ENCODE assay signal across 13 mouse cellular contexts in genomic region chr11:100890481-100890880, GRCm38 (mm10). TPM values are rescaled to one million over a fixed set of nuclear protein-coding genes. Genes with fewer than 3 reads are reported as not detected.
DNase-seq lines count a peak whose midpoint lies in the region; ATAC-seq and TF ChIP-seq lines count a peak whose summit lies in the region.
"Had no signal": no experiment of that assay in that cellular context is flagged by ENCODE, and none has a peak within 500 bp of the region (broad histone marks: within the 10 kb centered on the region; RNA-seq: fewer than 3 reads in every experiment).

No protein-coding gene starts in this region.

- H3K36me3 ChIP-seq in forebrain, embryonic 10.5 days (replicated peaks), result no peaks in the 10 kb centered on the region; the same call in 1 of the 2 replicates
- H3K36me3 ChIP-seq in forebrain, embryonic 12.5 days (replicated peaks), result peaks cover 6% of the 10 kb centered on the region; the same call in 1 of the 2 replicates
- peaks cover 37% of the 10 kb centered on the region for H3K36me3 ChIP-seq in heart, embryonic 16.5 days (ENCODE audit: control insufficient read depth, insufficient read depth)
- H3K36me3 ChIP-seq in forebrain, postnatal 0 days (ENCODE audit: insufficient read depth), result peaks cover 14% of the 10 kb centered on the region

- peaks cover 21% of the 10 kb centered on the region for H3K4me1 ChIP-seq in forebrain, embryonic 10.5 days
- H3K4me1 ChIP-seq in forebrain, embryonic 12.5 days, result no peaks in the 10 kb centered on the region
- peaks cover 33% of the 10 kb centered on the region for H3K4me1 ChIP-seq in heart, embryonic 16.5 days (ENCODE audit: control insufficient read depth, insufficient read depth, low read length)
- H3K4me1 ChIP-seq in forebrain, postnatal 0 days (ENCODE audit: insufficient read depth), result no peaks in the 10 kb centered on the region

- H3K4me3 ChIP-seq in forebrain, embryonic 10.5 days, result no peak overlapping the region
- H3K4me3 ChIP-seq in forebrain, embryonic 12.5 days (replicated peaks), result no peak overlapping the region
- H3K4me3 ChIP-seq in heart, embryonic 16.5 days (ENCODE audit: low read length), result no peak overlapping the region
- H3K4me3 ChIP-seq in forebrain, postnatal 0 days (ENCODE audit: low read depth, low read length), result no peak overlapping the region
- H3K4me3 ChIP-seq: embryonic facial prominence, embryonic 15.5 days; neural tube, embryonic 15.5 days had no signal

- no peak for ATAC-seq in forebrain, embryonic 12.5 days (ENCODE audit: low FRiP score)
- ATAC-seq in heart, embryonic 16.5 days (replicated peaks; ENCODE audit: extremely low read depth, insufficient read depth, low FRiP score), result no peak
- ATAC-seq in forebrain, postnatal 0 days, result no peak

- no peaks in the 10 kb centered on the region for H3K27me3 ChIP-seq in forebrain, embryonic 10.5 days (ENCODE audit: poor library complexity, severe bottlenecking)
- no peaks in the 10 kb centered on the region for H3K27me3 ChIP-seq in forebrain, embryonic 12.5 days
- H3K27me3 ChIP-seq in heart, embryonic 16.5 days (ENCODE audit: control insufficient read depth, insufficient read depth, low read length), result no peaks in the 10 kb centered on the region
- no peaks in the 10 kb centered on the region for H3K27me3 ChIP-seq in forebrain, postnatal 0 days (ENCODE audit: insufficient read depth, low read length)
- H3K27me3 ChIP-seq: embryonic facial prominence, embryonic 15.5 days; neural tube, embryonic 15.5 days had no signal

- TF ChIP-seq CTCF in forebrain, postnatal 0 days (IDR thresholded peaks at IDR 0.05; ENCODE audit: low read depth), result no peak

- 0 out of 2 replicates have a peak overlapping the region, but pooled peaks have one; percentile 62 for H3K27ac ChIP-seq in forebrain, embryonic 10.5 days
- H3K27ac ChIP-seq in forebrain, embryonic 12.5 days, result no peak overlapping the region
- H3K27ac ChIP-seq in heart, embryonic 16.5 days (ENCODE audit: low read length), result peak overlapping the region; percentile 74
- no peak overlapping the region for H3K27ac ChIP-seq in forebrain, postnatal 0 days (ENCODE audit: low read depth, low read length)
- H3K27ac ChIP-seq: embryonic facial prominence, embryonic 15.5 days; neural tube, embryonic 15.5 days had no signal

- no peak for DNase-seq in forebrain, embryonic 10.5 days (ENCODE audit: extremely low spot score, low spot score)
- DNase-seq in heart, adult 8-10 months (ENCODE audit: low spot score), result no peak
- peak; percentile 28 to 64 for DNase-seq in lung, postnatal 4 days
- no peak for DNase-seq in lung, postnatal 36 days
- peak; percentile 24 for DNase-seq in forebrain, postnatal 0 days
- DNase-seq in ovary, postnatal 14 days (ENCODE audit: low spot score), result no peak
- DNase-seq: adrenal gland, postnatal 10 days; B cell, adult 2 months; kidney, adult 9 months had no signal

- H3K4me2 ChIP-seq in forebrain, embryonic 12.5 days, result no peak overlapping the region
- H3K4me2 ChIP-seq in heart, embryonic 16.5 days (ENCODE audit: low read depth, low read length), result no peak overlapping the region
- no peak overlapping the region for H3K4me2 ChIP-seq in forebrain, postnatal 0 days (ENCODE audit: low read depth)
- H3K4me2 ChIP-seq: embryonic facial prominence, embryonic 15.5 days; neural tube, embryonic 15.5 days had no signal

- H3K9me3 ChIP-seq in forebrain, embryonic 10.5 days, result no peaks in the 10 kb centered on the region
- no peaks in the 10 kb centered on the region for H3K9me3 ChIP-seq in forebrain, embryonic 12.5 days
- H3K9me3 ChIP-seq in heart, embryonic 16.5 days (replicated peaks; ENCODE audit: control insufficient read depth, low read length), result no peaks in the 10 kb centered on the region
- H3K9me3 ChIP-seq in forebrain, postnatal 0 days (ENCODE audit: low read length), result no peaks in the 10 kb centered on the region
- H3K9me3 ChIP-seq: embryonic facial prominence, embryonic 15.5 days; neural tube, embryonic 15.5 days had no signal

- no peak overlapping the region for H3K9ac ChIP-seq in forebrain, embryonic 12.5 days
- no peak overlapping the region for H3K9ac ChIP-seq in heart, embryonic 16.5 days (ENCODE audit: low read length)
- H3K9ac ChIP-seq in forebrain, postnatal 0 days, result no peak overlapping the region
- H3K9ac ChIP-seq: embryonic facial prominence, embryonic 15.5 days; neural tube, embryonic 15.5 days had no signal

- 88% methylated on average over 6 of the region's 6 CpGs for WGBS in forebrain, embryonic 10.5 days
- WGBS in forebrain, embryonic 12.5 days, result 85% methylated on average over 6 of the region's 6 CpGs
- 82% methylated on average over 6 of the region's 6 CpGs for WGBS in heart, embryonic 16.5 days
- WGBS in forebrain, postnatal 0 days, result 52% methylated on average over 6 of the region's 6 CpGs

RNA-seq across cellular contexts. Expression of gene Stat5a, which starts 31.3 kb away (rescaled TPM):
- 1.7 TPM in 2 replicates for polyA plus RNA-seq in forebrain, embryonic 10.5 days (2016; fragmentation: Nextera tagmentation; extraction: Ambion mirVana)
- polyA plus RNA-seq in forebrain, embryonic 12.5 days (2016; fragmentation: Nextera tagmentation; extraction: Ambion mirVana), result 1.2 and 1.8 TPM in 2 replicates
- 10.1 and 15.1 TPM in 2 replicates for polyA plus RNA-seq in heart, embryonic 16.5 days (2015; fragmentation: Nextera tagmentation; extraction: Ambion mirVana)
- total RNA-seq in heart, adult 8-10 months (2022), result 10 to 100 TPM; 16.5 to 26.5 (median 21.6) TPM
- total RNA-seq in forebrain, postnatal 0 days (2014; rRNA removed), result 2.0 and 2.6 TPM in 2 replicates
- 1.1 and 1.6 TPM in 2 replicates for polyA plus RNA-seq in forebrain, postnatal 0 days (2015; fragmentation: Nextera tagmentation; extraction: Ambion mirVana)

RNA-seq across cellular contexts. Expression of gene Stat5b, which starts 40.0 kb away (rescaled TPM):
- polyA plus RNA-seq in forebrain, embryonic 10.5 days (2016; fragmentation: Nextera tagmentation; extraction: Ambion mirVana), result 14.9 and 16.2 TPM in 2 replicates
- polyA plus RNA-seq in forebrain, embryonic 12.5 days (2016; fragmentation: Nextera tagmentation; extraction: Ambion mirVana), result 16.6 and 17.3 TPM in 2 replicates
- 31.3 and 36.5 TPM in 2 replicates for polyA plus RNA-seq in heart, embryonic 16.5 days (2015; fragmentation: Nextera tagmentation; extraction: Ambion mirVana)
- total RNA-seq in heart, adult 8-10 months (2022), result 10 to 100 TPM; 57.2 to 64.8 (median 62.7) TPM
- total RNA-seq in forebrain, postnatal 0 days (2014; rRNA removed), result 17.8 and 22.6 TPM in 2 replicates
- 4.9 and 8.8 TPM in 2 replicates for polyA plus RNA-seq in forebrain, postnatal 0 days (2015; fragmentation: Nextera tagmentation; extraction: Ambion mirVana)

RNA-seq across cellular contexts. Expression of gene Stat3, which starts 48.9 kb away (rescaled TPM):
- polyA plus RNA-seq in forebrain, embryonic 10.5 days (2016; fragmentation: Nextera tagmentation; extraction: Ambion mirVana), result 15.0 and 15.6 TPM in 2 replicates
- 30.8 and 34.1 TPM in 2 replicates for polyA plus RNA-seq in forebrain, embryonic 12.5 days (2016; fragmentation: Nextera tagmentation; extraction: Ambion mirVana)
- polyA plus RNA-seq in heart, embryonic 16.5 days (2015; fragmentation: Nextera tagmentation; extraction: Ambion mirVana), result 60.4 and 64.9 TPM in 2 replicates
- total RNA-seq in heart, adult 8-10 months (2022), result 100 to 1,000 TPM in 1 of 4 experiments, 10 to 100 TPM in 3; 76.6 to 108 (median 91.0) TPM
- 29.4 and 42.5 TPM in 2 replicates for total RNA-seq in forebrain, postnatal 0 days (2014; rRNA removed)
- 20.5 and 31.2 TPM in 2 replicates for polyA plus RNA-seq in forebrain, postnatal 0 days (2015; fragmentation: Nextera tagmentation; extraction: Ambion mirVana)

Comparison
In these comparisons a context has a peak if more than half of its experiments do, and no peak if none do; other contexts are left out.
1. DNase-seq: peak in lung, postnatal 4 days (2 of 2) and forebrain, postnatal 0 days (single experiment); none in forebrain, embryonic 10.5 days (single experiment), heart, adult 8-10 months (single experiment), lung, postnatal 36 days (single experiment) and ovary, postnatal 14 days (single experiment).
2. H3K27ac ChIP-seq: peak in forebrain, embryonic 10.5 days (single experiment) and heart, embryonic 16.5 days (single experiment); none in forebrain, embryonic 12.5 days (single experiment) and forebrain, postnatal 0 days (single experiment).